Mouse (Mus musculus) urinary bladder, postnatal 14 days (tissue): ENCODE measurements around the gene Scgb2b27.
"Not testable (repeated sequence)": the region's sequence is repeated elsewhere in the genome, so short reads cannot be mapped to it uniquely, and the experiment has no call there.

Source experiments
- DNase-seq: peaks from one replicate; pipeline ENCODE4 v3.0.0; 2021; ENCODE audit warnings: low spot score

Scgb2b27 gene

DNA sequence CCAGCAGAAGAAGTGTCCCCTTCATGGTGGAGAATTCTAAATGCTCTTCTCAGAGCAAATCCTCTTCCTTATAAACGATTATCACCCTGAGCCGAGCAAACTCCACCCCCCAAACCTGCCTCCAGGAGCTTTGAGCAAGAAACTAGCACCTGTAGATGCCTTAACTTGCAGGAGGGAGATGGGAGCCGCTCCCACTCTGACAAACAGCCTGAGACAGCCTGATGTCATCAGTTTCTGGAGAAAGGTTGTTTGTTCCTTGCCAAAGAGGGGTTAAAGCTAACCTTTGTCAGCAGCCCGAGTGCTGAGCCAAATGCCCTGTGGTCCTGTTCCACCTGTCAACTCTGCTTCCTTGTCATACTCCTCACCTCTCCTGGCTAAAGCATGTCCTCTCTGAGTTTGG is at the start of gene Scgb2b27:
TSS of gene Scgb2b27 (minus strand) at position 101 of the 400 bp plus-strand sequence.
- no peak for DNase-seq

DNA sequence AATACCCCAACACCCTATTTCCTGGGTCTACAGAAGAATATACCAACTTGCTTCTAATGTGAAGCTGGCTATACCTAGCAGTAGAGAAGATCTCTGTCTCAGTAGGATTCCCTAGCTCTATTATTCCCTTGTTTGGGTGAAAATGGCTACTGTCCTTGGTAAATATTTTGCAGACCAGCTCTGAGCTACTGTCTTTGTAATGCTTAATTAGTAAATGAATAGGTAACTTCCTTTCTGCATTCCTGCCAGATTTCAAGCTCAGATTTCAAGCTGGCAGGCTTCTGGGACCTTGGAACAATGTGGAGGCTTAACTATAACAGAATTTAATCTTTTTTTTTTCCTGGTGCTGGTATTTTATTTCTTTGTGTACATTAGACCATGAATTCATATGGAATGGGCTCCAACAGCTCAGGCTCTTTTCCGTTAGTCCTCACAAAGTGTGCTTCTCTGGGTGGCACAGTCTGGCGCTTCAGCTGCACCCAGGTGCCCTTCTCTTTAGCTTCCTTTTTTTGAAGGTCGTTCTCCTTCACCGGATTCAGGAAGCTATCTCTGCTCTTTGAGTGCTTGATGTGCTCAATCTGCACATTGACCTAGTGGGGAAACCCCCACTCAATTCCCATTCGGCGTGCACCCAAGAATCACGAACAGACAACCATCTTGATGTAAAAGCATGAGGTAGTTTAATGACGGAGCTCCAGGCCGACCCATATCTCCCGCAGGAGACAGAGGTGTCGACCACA is 22.5 kb upstream of the Scgb2b27 start:
- not testable (repeated sequence) for DNase-seq

DNA sequence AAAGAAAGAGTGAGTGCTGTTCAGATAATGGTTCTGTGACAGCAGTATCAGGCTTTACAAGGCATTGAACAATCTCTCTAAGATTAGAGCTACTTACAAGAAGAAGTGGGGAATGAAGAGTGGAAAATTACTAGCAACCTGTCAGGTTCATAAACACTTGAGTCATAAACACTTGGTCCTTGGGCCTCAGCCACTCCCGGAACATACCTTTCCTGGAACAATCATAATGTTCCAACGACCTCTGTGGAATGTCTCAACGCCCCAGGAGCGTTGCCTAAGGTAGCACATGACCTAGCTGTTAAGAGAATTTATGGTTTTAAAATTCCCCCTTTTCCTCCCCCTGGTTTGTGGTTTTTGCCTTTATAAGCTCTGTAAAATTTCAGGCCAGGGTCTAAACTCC is 20.8 kb upstream of the Scgb2b27 start:
- DNase-seq: not testable (repeated sequence)

DNA sequence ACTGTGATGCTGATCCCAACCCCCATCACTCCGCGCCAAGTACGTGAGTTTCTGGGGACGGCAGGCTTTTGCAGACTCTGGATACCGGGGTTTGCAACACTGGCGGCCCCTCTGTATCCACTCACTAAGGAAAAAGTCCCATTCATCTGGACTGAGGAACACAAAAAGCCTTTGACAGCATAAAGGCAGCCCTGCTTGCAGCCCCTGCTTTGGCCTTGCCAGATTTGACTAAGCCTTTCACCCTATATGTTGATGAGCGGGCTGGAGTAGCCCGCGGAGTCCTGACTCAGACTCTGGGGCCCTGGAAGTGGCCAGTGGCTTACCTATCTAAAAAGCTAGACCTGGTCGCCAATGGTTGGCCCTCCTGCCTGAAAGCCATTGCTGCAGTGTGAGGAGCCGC is 16.3 kb upstream of the Scgb2b27 start:
- no peak for DNase-seq

DNA sequence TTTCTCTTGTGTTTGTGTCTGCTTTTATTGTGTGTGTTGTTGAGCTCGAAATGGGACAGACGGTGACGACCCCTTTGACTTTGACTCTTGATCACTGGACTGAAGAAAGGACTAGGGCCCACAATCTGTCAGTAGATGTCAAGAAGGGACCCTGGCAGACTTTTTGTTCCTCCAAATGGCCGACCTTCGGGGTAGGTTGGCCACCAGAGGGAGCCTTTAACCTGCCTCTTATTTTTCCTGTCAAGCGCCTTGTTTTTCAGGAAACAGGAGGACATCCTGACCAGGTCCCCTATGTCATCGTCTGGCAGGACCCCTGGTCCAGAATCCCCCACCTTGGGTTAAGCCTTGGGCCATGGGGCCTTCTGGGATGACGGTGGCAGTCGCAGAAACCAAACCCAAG is 13.5 kb upstream of the Scgb2b27 start:
- not testable (repeated sequence) for DNase-seq

DNA sequence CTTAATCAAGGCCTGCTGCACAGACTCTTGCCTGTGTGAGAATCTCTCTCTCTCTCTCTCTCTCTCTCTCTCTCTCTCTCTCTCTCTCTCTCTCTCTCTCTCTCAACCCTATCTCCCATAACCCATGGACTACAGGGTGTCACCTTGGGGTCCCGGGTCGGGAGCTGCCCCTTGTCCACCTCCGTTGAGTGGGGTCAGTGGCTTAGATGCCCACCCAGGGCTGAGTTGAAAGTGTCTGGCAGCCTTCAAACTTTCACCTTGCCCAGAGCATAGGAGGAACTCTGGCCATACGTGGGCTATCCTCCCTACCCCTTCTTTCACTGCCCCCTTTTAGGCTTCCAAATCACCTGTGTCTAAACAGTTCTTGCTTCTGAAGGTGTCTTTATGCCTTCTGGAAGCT is 11.9 kb upstream of the Scgb2b27 start:
- no peak for DNase-seq

DNA sequence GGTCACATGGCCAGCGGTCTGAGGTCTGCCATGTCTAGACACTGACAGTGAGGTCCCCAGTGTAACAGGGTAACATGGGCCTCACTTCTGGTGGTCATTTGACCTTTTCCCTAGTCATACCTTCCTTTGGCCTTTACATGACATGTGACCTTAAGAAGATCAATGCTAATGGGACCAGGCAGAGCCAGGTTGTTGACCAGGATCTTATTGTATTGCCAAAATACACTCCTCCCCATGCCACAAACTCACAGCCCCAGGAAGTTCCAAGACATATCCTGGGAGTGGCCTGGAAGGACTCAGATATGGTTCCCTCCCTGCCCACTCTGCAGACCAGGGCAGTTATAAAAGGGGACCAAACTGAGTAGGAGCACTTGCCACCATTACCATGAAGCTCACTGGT is 7.4 kb upstream of the Scgb2b27 start, which contains the start of gene Scgb1b27:
TSS of gene Scgb1b27 (plus strand) at position 301 of the 400 bp plus-strand sequence.
- DNase-seq: not testable (repeated sequence)

DNA sequence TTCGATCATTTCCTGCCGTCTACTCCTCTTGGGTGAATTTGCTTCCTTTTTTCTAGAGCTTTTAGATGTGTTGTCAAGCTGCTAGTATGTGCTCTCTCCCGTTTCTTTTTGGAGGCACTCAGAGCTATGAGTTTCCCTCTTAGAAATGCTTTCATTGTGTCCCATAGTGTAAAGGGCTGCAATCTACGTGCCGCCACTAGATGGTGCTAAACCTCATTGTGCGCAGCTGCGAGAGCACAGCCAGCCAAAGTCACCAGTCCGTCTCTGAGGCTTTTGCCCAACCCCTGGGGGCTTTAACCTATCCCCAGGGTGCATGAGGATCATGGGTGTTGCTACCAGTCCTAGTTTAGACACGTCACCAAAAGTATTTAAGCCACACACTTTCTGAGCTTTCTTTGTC is 31.5 kb downstream of the Scgb2b27 start:
- DNase-seq: peak; percentile 34
